Mouse (Mus musculus) liver, adult 2 months (tissue): ENCODE results near the gene Gprc5d.

Experiments used
- CTCF ChIP-seq: fragments of 200-500 bp; IDR thresholded peaks from 2 replicates; pipeline ENCODE4 v1.5.1; 2011; ENCODE audit warnings: low read depth, low read length, control low read depth
- POLR2A ChIP-seq: fragments of 200-500 bp; IDR thresholded peaks from 2 replicates; pipeline ENCODE4 v1.6.1; 2011; ENCODE audit warnings: low read length, control low read depth; ENCODE audit not compliant: insufficient read depth; ENCODE audit errors: extremely low read depth

- no peak for TF ChIP-seq POLR2A
- TF ChIP-seq CTCF = no peak; the same call in 1 of the 2 replicates
Observed at GRCm38 (mm10) chr6:135158509-135158908, 40.4 kb upstream of the Gprc5d start.
